Mouse (Mus musculus) midbrain, embryonic 11.5 days (tissue): Measurements from ENCODE around the gene Ptgfrn. TPM values are rescaled to one million over a fixed set of nuclear protein-coding genes. Genes with fewer than 3 reads are reported as not detected.

Experiments used
- ATAC-seq: fragments of 200-750 bp; cut with Nextera tagmentation; 2 replicates; pipeline ENCODE4 v1.8.0; 2017; ENCODE audit warnings: moderate TSS enrichment, moderate library complexity; ENCODE audit not compliant: low FRiP score
- DNase-seq: peaks from one replicate; pipeline ENCODE4 v3.0.0; 2015; ENCODE audit warnings: low spot score; ENCODE audit errors: missing footprints
- H3K27ac ChIP-seq: fragments of 300-500 bp; sonication (generic); 2 replicates; pipeline ENCODE4 v1.5.1; 2014; ENCODE audit warnings: low read depth, low read length
- H3K27me3 ChIP-seq: fragments of 300-500 bp; sonication (generic); 2 replicates; pipeline ENCODE4 v1.6.1; 2014; ENCODE audit warnings: mild to moderate bottlenecking, low read length, moderate library complexity, mixed read lengths; ENCODE audit not compliant: control insufficient read depth, insufficient read depth
- H3K36me3 ChIP-seq: fragments of 300-500 bp; sonication (generic); 2 replicates; pipeline ENCODE4 v1.6.1; 2014; ENCODE audit warnings: mild to moderate bottlenecking, low read length, moderate library complexity, mixed read lengths; ENCODE audit not compliant: control insufficient read depth, insufficient read depth
- H3K4me1 ChIP-seq: fragments of 300-500 bp; sonication (generic); 2 replicates; pipeline ENCODE4 v1.6.1; 2014; ENCODE audit warnings: low read length; ENCODE audit not compliant: control insufficient read depth, insufficient read depth
- H3K4me2 ChIP-seq: fragments of 300-500 bp; sonication (generic); 2 replicates; pipeline ENCODE4 v1.6.1; 2014; ENCODE audit warnings: mild to moderate bottlenecking, moderate library complexity
- H3K4me3 ChIP-seq: fragments of 300-500 bp; sonication (generic); 2 replicates; pipeline ENCODE4 v1.5.1; 2014; ENCODE audit warnings: low read depth, low read length
- H3K9ac ChIP-seq: fragments of 300-500 bp; sonication (generic); 2 replicates; pipeline ENCODE4 v1.6.1; 2014; ENCODE audit warnings: low read length
- H3K9me3 ChIP-seq: fragments of 300-500 bp; sonication (generic); 2 replicates; pipeline ENCODE4 v1.6.1; 2016; ENCODE audit warnings: low read length; ENCODE audit not compliant: control insufficient read depth
- WGBS: fragments of 180-500 bp; shearing (Covaris S2); extraction: QIAGEN DNeasy Blood & Tissue Kit; methylation state at CpG from one replicate; pipeline ENCODE4 v1.1.7; 2014; 5-methylcytosine and 5-hydroxymethylcytosine counted together
- polyA plus RNA-seq: library from polyadenylated mRNA; unstranded; fragments of >200 nt; fragmentation: Nextera tagmentation; extraction: Ambion mirVana; gene quantifications from 2 replicates; pipeline ENCODE4 v1.2.1, GENCODE M21; 2014

The Ptgfrn gene
- polyA plus RNA-seq, 1 experiment from 2014 or later, result 2.3 TPM

- Histone ChIP-seq H3K4me2 (no peak overlapping the region), H3K4me1 (peaks cover 40% of the 10 kb centered on the region), H3K4me3 (no peak overlapping the region), H3K9me3 (no peaks in the 10 kb centered on the region), H3K9ac (no peak overlapping the region), H3K36me3 (no peaks in the 10 kb centered on the region), H3K27me3 (no peaks in the 10 kb centered on the region), H3K27ac (no peak overlapping the region)
- DNase-seq (peak; percentile 76), ATAC-seq (no peak)
- 44% methylated on average over 5 of the region's 5 CpGs for WGBS
These were observed 41.4 kb downstream of the Ptgfrn start for GRCm38 (mm10) chr3:101068701-101069100.

GRCm38 (mm10) chr3:101066175-101066574 is 43.9 kb downstream of the Ptgfrn start:
- Histone ChIP-seq H3K27me3 (no peaks in the 10 kb centered on the region), H3K36me3 (no peaks in the 10 kb centered on the region), H3K9ac (no peak overlapping the region), H3K4me3 (no peak overlapping the region), H3K4me2 (no peak overlapping the region), H3K9me3 (no peaks in the 10 kb centered on the region), H3K27ac (no peak overlapping the region), H3K4me1 (peaks cover 26% of the 10 kb centered on the region)
- no peak for ATAC-seq
- DNase-seq, result peak; percentile 73
- 90% methylated on average over 6 of the region's 6 CpGs for WGBS

GRCm38 (mm10) chr3:101061865-101062585 is 48.1 kb downstream of the Ptgfrn start:
- Histone ChIP-seq H3K9me3 (no peaks in the 10 kb centered on the region), H3K9ac (no peak overlapping the region), H3K27me3 (no peaks in the 10 kb centered on the region), H3K4me3 (no peak overlapping the region), H3K27ac (no peak overlapping the region), H3K4me1 (no peaks in the 10 kb centered on the region), H3K36me3 (no peaks in the 10 kb centered on the region), H3K4me2 (no peak overlapping the region)
- 91% methylated on average over 7 of the region's 7 CpGs for WGBS
- ATAC-seq (no peak), DNase-seq (peak; percentile 59)

GRCm38 (mm10) chr3:101059214-101059613 is 50.9 kb downstream of the Ptgfrn start:
- Histone ChIP-seq H3K27me3 (no peaks in the 10 kb centered on the region), H3K4me3 (no peak overlapping the region), H3K27ac (no peak overlapping the region), H3K9ac (no peak overlapping the region), H3K4me1 (no peaks in the 10 kb centered on the region), H3K4me2 (no peak overlapping the region), H3K9me3 (no peaks in the 10 kb centered on the region), H3K36me3 (no peaks in the 10 kb centered on the region)
- DNase-seq (peak; percentile 37), ATAC-seq (no peak)
- WGBS, result 85% methylated on average over 4 of the region's 4 CpGs

GRCm38 (mm10) chr3:101058203-101058602 is 51.9 kb downstream of the Ptgfrn start:
- 96% methylated on average over 2 of the region's 2 CpGs for WGBS
- Histone ChIP-seq H3K27ac (no peak overlapping the region), H3K36me3 (no peaks in the 10 kb centered on the region), H3K27me3 (no peaks in the 10 kb centered on the region), H3K9ac (no peak overlapping the region), H3K9me3 (no peaks in the 10 kb centered on the region), H3K4me2 (no peak overlapping the region), H3K4me3 (no peak overlapping the region), H3K4me1 (no peaks in the 10 kb centered on the region)
- ATAC-seq (no peak), DNase-seq (peak; percentile 8)

GRCm38 (mm10) chr3:101055216-101055615 is 54.9 kb downstream of the Ptgfrn start:
- H3K4me1 ChIP-seq, result no peaks in the 10 kb centered on the region
- DNase-seq (no peak), ATAC-seq (no peak)
- H3K9me3 ChIP-seq, result no peaks in the 10 kb centered on the region
- no peaks in the 10 kb centered on the region for H3K27me3 ChIP-seq
- H3K27ac ChIP-seq, result no peak overlapping the region
- 87% methylated on average over 8 of the region's 8 CpGs for WGBS
- H3K4me2 ChIP-seq, result no peak overlapping the region
- no peaks in the 10 kb centered on the region for H3K36me3 ChIP-seq
- H3K9ac ChIP-seq, result no peak overlapping the region
- H3K4me3 ChIP-seq, result no peak overlapping the region

- 78% methylated on average over 4 of the region's 4 CpGs for WGBS
- ATAC-seq (no peak), DNase-seq (peak; percentile 33)
- Histone ChIP-seq H3K27me3 (no peaks in the 10 kb centered on the region), H3K9ac (no peak overlapping the region), H3K27ac (no peak overlapping the region), H3K4me1 (no peaks in the 10 kb centered on the region), H3K4me3 (no peak overlapping the region), H3K36me3 (no peaks in the 10 kb centered on the region), H3K9me3 (no peaks in the 10 kb centered on the region), H3K4me2 (no peak overlapping the region)
These were observed 58.5 kb downstream of the Ptgfrn start for GRCm38 (mm10) chr3:101051601-101052000.

- DNase-seq, result peak; percentile 45
- no peak overlapping the region for H3K27ac ChIP-seq
- no peak overlapping the region for H3K4me2 ChIP-seq
- H3K9me3 ChIP-seq, result no peaks in the 10 kb centered on the region
- no peak overlapping the region for H3K9ac ChIP-seq
- H3K36me3 ChIP-seq, result no peaks in the 10 kb centered on the region
- no peaks in the 10 kb centered on the region for H3K4me1 ChIP-seq
- no peak overlapping the region for H3K4me3 ChIP-seq
- ATAC-seq, result no peak
- H3K27me3 ChIP-seq, result no peaks in the 10 kb centered on the region
- 75% methylated on average over 9 of the region's 9 CpGs for WGBS
These were observed 60.1 kb downstream of the Ptgfrn start for GRCm38 (mm10) chr3:101049997-101050396.

GRCm38 (mm10) chr3:101048781-101049180 is 61.3 kb downstream of the Ptgfrn start:
- WGBS, result 78% methylated on average over 2 of the region's 2 CpGs
- Histone ChIP-seq H3K27ac (no peak overlapping the region), H3K9ac (no peak overlapping the region), H3K9me3 (no peaks in the 10 kb centered on the region), H3K27me3 (no peaks in the 10 kb centered on the region), H3K4me3 (no peak overlapping the region), H3K36me3 (no peaks in the 10 kb centered on the region), H3K4me2 (no peak overlapping the region), H3K4me1 (no peaks in the 10 kb centered on the region)
- DNase-seq, result no peak
- no peak for ATAC-seq
